Mouse (Mus musculus): ENCODE data around the gene Ptch1. TPM values are rescaled to one million over a fixed set of nuclear protein-coding genes. Genes with fewer than 3 reads are reported as not detected.

Ptch1 gene
- total and polyA plus RNA-seq, 3 experiments: 7.5 to 79.0 (median 23.4) TPM

- H3K9me3 ChIP-seq (replicated peaks; ENCODE audit: insufficient read depth, low read length): no peaks in the 10 kb centered on the region
- H3K27ac ChIP-seq (ENCODE audit: control insufficient read depth, low read depth, low read length): no peak overlapping the region
- no peaks in the 10 kb centered on the region for H3K36me3 ChIP-seq (ENCODE audit: control insufficient read depth in 1 of 2, insufficient read depth in 2 of 2, low read length in 2 of 2)
- no peak for TF ChIP-seq SIN3A (IDR thresholded peaks at IDR 0.05; ENCODE audit: low read length)
- TF ChIP-seq MAZ (IDR thresholded peaks at IDR 0.05; ENCODE audit: low read depth, low read length): no peak
- no peak for TF ChIP-seq NELFE (IDR thresholded peaks at IDR 0.05; ENCODE audit: low read depth, low read length)
- TF ChIP-seq CTCF (IDR thresholded peaks at IDR 0.05 in 2 of 3, conservative IDR thresholded peaks at IDR 0.05 in 1 of 3; ENCODE audit: control insufficient read depth in 1 of 3, insufficient read depth in 1 of 3, low read depth in 2 of 3, low read length in 3 of 3, poor library complexity in 1 of 3, severe bottlenecking in 1 of 3): no peak
- no peak for TF ChIP-seq RCOR1 (IDR thresholded peaks at IDR 0.05; ENCODE audit: low read depth, low read length)
- DNase-seq (ENCODE audit: low read depth, low spot score): no peak
- H3K9ac ChIP-seq (ENCODE audit: control insufficient read depth, low read depth, low read length, poor library complexity, severe bottlenecking): no peak overlapping the region
- H3K4me1 ChIP-seq (ENCODE audit: control insufficient read depth in 1 of 2, insufficient read depth in 2 of 2, low read length in 2 of 2): no peaks in the 10 kb centered on the region
- no peak overlapping the region for H3K4me3 ChIP-seq (ENCODE audit: control insufficient read depth in 1 of 2, insufficient read depth in 1 of 2, low read depth in 2 of 2, low read length in 2 of 2)
- no peaks in the 10 kb centered on the region for H3K79me2 ChIP-seq (ENCODE audit: control insufficient read depth, insufficient read depth, low read length, poor library complexity)
- H3K27me3 ChIP-seq (ENCODE audit: control insufficient read depth in 1 of 2, insufficient read depth in 2 of 2, low read length in 2 of 2): peaks cover 4 to 10% of the 10 kb centered on the region in 2 experiments
Observed at GRCm38 (mm10) chr13:63487707-63488042, 85.7 kb downstream of the Ptch1 start.

- Histone ChIP-seq H3K9me3 (replicated peaks; ENCODE audit: insufficient read depth, low read length) (no peaks in the 10 kb centered on the region), H3K36me3 (ENCODE audit: control insufficient read depth in 1 of 2, insufficient read depth in 2 of 2, low read length in 2 of 2) (no peaks in the 10 kb centered on the region), H3K4me3 (ENCODE audit: control insufficient read depth in 1 of 2, insufficient read depth in 1 of 2, low read depth in 2 of 2, low read length in 2 of 2) (no peak overlapping the region), H3K9ac (ENCODE audit: control insufficient read depth, low read depth, low read length, poor library complexity, severe bottlenecking) (no peak overlapping the region), H3K79me2 (ENCODE audit: control insufficient read depth, insufficient read depth, low read length, poor library complexity) (no peaks in the 10 kb centered on the region), H3K27me3 (ENCODE audit: control insufficient read depth in 1 of 2, insufficient read depth in 2 of 2, low read length in 2 of 2) (peaks cover 4 to 6% of the 10 kb centered on the region in 2 experiments), H3K27ac (ENCODE audit: control insufficient read depth, low read depth, low read length) (no peak overlapping the region), H3K4me1 (ENCODE audit: control insufficient read depth in 1 of 2, insufficient read depth in 2 of 2, low read length in 2 of 2) (no peaks in the 10 kb centered on the region)
- no peak for TF ChIP-seq GATA1 (IDR thresholded peaks at IDR 0.05; ENCODE audit: low read depth, low read length)
- DNase-seq (ENCODE audit: low read depth, low spot score): no peak
Observed at GRCm38 (mm10) chr13:63486791-63487706, 86.3 kb downstream of the Ptch1 start.

GRCm38 (mm10) chr13:63475356-63475755 is 98.0 kb downstream of the Ptch1 start:
- H3K9me3 ChIP-seq (replicated peaks; ENCODE audit: insufficient read depth, low read length): no peaks in the 10 kb centered on the region
- no peak overlapping the region for H3K9ac ChIP-seq (ENCODE audit: control insufficient read depth, low read depth, low read length, poor library complexity, severe bottlenecking)
- H3K4me1 ChIP-seq (ENCODE audit: control insufficient read depth in 1 of 2, insufficient read depth in 2 of 2, low read length in 2 of 2): no peaks in the 10 kb centered on the region
- H3K27me3 ChIP-seq (ENCODE audit: control insufficient read depth in 1 of 2, insufficient read depth in 2 of 2, low read length in 2 of 2): peaks cover 2 to 5% of the 10 kb centered on the region in 2 experiments; a peak in 1 of 4 replicates
- no peaks in the 10 kb centered on the region for H3K79me2 ChIP-seq (ENCODE audit: control insufficient read depth, insufficient read depth, low read length, poor library complexity)
- no peak overlapping the region for H3K4me3 ChIP-seq (ENCODE audit: control insufficient read depth in 1 of 2, insufficient read depth in 1 of 2, low read depth in 2 of 2, low read length in 2 of 2)
- no peak overlapping the region for H3K27ac ChIP-seq (ENCODE audit: control insufficient read depth, low read depth, low read length)
- no peak for DNase-seq (ENCODE audit: low read depth, low spot score)
- H3K36me3 ChIP-seq (ENCODE audit: control insufficient read depth in 1 of 2, insufficient read depth in 2 of 2, low read length in 2 of 2): no peaks in the 10 kb centered on the region
- no peak for TF ChIP-seq MEF2A (IDR thresholded peaks at IDR 0.05; ENCODE audit: extremely low read depth, insufficient replicate concordance, low read depth, low read length, poor library complexity, severe bottlenecking)
- no peak for TF ChIP-seq UBTF (IDR thresholded peaks at IDR 0.05; ENCODE audit: borderline replicate concordance, insufficient read depth, low read depth, low read length)
- no peak for TF ChIP-seq CTCF (IDR thresholded peaks at IDR 0.05 in 2 of 3, conservative IDR thresholded peaks at IDR 0.05 in 1 of 3; ENCODE audit: control insufficient read depth in 1 of 3, insufficient read depth in 1 of 3, low read depth in 2 of 3, low read length in 3 of 3, poor library complexity in 1 of 3, severe bottlenecking in 1 of 3)
- TF ChIP-seq MYB (IDR thresholded peaks at IDR 0.05; ENCODE audit: low read depth, low read length): no peak
- TF ChIP-seq EP300 (IDR thresholded peaks at IDR 0.05; ENCODE audit: low read depth in 1 of 2, low read length in 2 of 2): no peak
- TF ChIP-seq JUND (IDR thresholded peaks at IDR 0.05; ENCODE audit: low read depth, low read length): no peak
- no peak for TF ChIP-seq ELF1 (IDR thresholded peaks at IDR 0.05; ENCODE audit: low read depth, low read length)
- TF ChIP-seq MAZ (IDR thresholded peaks at IDR 0.05; ENCODE audit: low read depth, low read length): no peak
- no peak for TF ChIP-seq CHD2 (IDR thresholded peaks at IDR 0.05; ENCODE audit: low read length)
- no peak for TF ChIP-seq ZKSCAN1 (IDR thresholded peaks at IDR 0.05; ENCODE audit: low read depth, low read length)
- TF ChIP-seq POLR2AphosphoS2 (IDR thresholded peaks at IDR 0.05; ENCODE audit: low read length): no peak
- TF ChIP-seq TCF12 (IDR thresholded peaks at IDR 0.05; ENCODE audit: low read depth, low read length): no peak
- no peak for TF ChIP-seq CHD1 (IDR thresholded peaks at IDR 0.05; ENCODE audit: low read depth, low read length)
- TF ChIP-seq TBP (IDR thresholded peaks at IDR 0.05; ENCODE audit: low read depth, low read length): no peak
- TF ChIP-seq RCOR1 (IDR thresholded peaks at IDR 0.05; ENCODE audit: low read depth, low read length): no peak
- no peak for TF ChIP-seq MAX (IDR thresholded peaks at IDR 0.05; ENCODE audit: low read length)
